Mouse (Mus musculus) right cerebral cortex, postnatal 4 days (tissue): ENCODE data around the gene Pnrc2.

Experiments used
- DNase-seq: peaks from one replicate; pipeline ENCODE4 v3.0.0-alpha.2; 2022

Gene Pnrc2

DNA sequence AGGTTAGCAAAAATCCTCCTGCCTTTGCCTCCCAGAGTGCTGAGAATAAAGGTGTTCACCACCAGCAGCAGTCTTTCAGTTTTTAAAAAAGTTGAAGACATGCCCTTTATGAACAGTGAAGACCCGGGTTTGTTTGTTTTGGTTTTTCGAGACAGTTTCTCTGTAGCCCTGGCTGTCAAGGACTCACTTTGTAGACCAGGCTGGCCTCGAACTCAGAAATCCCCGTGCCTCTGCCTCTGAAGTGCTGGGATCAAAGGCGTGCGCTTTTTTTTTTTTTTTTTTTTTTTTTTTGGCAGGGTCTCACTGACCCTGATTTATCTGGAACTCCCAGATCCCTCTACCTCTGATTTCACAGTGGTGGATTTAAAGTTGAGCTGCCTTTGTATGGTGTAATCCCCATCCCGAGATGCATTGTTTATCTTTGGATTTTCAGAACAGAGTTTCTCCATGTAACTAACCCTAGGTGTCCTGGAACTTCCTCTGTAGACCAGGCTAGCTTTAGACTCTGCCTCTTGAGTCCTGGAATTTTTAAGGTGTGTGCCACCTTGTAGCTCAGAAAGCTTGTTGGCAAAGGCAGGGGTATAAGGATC lies 16.0 kb downstream of the Pnrc2 start:
- DNase-seq = no peak

GRCm38 (mm10) chr4:135856223-135857091 lies 17.2 kb downstream of the Pnrc2 start:
- DNase-seq = peak; percentile 62

GRCm38 (mm10) chr4:135855536-135856222 lies 18.0 kb downstream of the Pnrc2 start, which contains the start of gene Srsf10:
TSS of gene Srsf10 (plus strand) at chr4:135855747.
- peak; percentile 96 for DNase-seq

- no peak for DNase-seq
Observed at GRCm38 (mm10) chr4:135855080-135855479, 18.6 kb downstream of the Pnrc2 start.

DNA sequence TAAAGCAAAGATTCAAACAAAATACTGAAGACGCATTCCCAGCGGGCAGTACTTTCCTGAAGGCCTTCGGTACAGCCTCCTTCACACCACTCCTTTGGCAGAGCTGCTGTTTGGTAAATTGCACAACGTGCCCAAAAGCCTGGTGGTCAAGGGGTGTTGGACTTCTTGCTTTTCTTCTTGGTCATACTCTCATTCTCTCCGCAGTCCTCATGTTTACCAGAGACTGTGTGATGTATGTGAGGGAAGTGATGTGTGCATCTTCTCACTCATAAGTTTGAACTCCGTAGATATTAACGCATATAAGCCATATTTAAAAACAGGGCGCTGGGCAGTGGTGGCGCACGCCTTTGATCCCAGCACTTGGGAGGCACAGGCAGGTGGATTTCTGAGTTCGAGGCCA lies 19.0 kb downstream of the Pnrc2 start:
- no peak for DNase-seq

DNA sequence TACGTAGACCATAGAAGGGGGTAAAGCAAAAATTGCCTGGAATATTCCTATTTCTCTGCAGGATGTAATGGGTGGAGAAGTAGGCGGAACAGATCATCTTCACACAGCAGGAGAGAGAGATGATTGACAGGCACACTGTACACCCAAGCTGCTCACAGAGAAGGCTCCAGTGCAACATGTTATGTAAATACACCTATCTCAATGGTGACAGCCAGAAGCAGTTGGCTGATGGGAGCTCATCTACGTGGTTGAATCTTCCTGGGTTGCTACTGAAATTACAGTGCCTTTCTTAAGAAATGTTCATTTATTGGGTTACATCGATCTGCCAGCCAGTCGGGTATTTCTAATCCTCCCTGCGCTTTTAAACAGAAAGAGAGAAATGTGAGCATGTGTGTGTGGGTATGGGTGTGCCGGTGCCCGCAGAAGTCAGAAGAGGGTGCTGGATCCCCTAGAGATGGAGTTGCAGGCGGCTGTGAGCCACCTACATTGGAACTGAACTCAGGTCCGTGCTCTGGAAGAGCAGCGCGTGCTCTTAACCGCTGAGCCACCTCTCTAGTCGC lies 19.6 kb downstream of the Pnrc2 start:
- DNase-seq = no peak

GRCm38 (mm10) chr4:135851942-135852341 lies 21.7 kb downstream of the Pnrc2 start:
- no peak for DNase-seq

DNA sequence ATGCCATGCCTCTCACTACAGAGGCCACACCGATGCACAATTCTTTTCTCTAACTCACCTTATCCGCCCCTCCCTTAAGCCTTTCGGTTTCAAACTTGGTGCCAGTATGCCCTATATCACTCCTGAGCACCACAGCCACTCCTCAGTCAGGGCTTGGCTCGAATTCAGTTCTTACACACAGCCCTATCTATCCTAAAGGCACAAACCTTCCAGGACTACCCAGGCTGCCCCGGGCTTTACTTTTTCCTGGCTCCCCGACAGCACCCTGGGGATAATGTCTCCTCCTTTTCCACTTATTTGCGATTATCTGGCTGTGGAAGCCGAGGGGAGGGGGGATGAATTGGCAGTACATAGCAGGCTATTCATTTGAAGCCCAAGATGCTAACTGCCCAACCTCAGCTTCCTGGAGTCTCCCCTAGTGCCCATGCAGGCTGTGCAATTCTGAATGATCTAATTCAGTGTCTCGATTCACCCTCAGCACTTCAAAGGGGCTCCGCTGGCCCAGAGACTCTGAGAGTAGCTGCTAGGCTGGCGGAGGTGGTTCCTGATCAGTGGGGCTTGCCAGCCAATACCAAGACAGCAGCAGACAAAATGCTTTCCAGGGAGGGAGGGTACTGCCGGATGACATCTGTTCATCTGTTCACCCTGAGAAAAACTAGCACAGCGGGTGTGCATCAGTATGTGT lies 23.1 kb downstream of the Pnrc2 start:
- peak; percentile 43 for DNase-seq

GRCm38 (mm10) chr4:135847581-135847980 lies 26.1 kb downstream of the Pnrc2 start:
- no peak for DNase-seq

DNA sequence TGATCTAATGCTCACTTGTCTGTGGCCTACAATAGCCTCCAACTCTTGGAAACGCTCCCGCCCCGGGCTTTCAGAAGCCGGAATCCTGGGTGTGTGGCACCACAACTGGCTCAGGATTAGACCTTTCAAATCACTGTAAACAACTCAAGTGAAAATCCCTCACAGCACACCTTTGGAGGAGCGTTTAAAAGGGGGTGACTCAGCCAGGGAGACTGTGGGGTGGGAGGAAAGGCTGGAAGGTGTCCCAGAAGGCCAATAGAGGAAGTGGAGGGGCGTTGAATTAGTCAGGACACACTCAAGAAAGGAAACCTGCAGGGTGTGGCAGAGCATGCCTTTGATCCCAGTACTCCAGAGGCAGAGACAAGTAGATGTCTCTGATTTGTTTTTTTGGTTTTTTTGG lies 29.2 kb downstream of the Pnrc2 start:
- no peak for DNase-seq

DNA sequence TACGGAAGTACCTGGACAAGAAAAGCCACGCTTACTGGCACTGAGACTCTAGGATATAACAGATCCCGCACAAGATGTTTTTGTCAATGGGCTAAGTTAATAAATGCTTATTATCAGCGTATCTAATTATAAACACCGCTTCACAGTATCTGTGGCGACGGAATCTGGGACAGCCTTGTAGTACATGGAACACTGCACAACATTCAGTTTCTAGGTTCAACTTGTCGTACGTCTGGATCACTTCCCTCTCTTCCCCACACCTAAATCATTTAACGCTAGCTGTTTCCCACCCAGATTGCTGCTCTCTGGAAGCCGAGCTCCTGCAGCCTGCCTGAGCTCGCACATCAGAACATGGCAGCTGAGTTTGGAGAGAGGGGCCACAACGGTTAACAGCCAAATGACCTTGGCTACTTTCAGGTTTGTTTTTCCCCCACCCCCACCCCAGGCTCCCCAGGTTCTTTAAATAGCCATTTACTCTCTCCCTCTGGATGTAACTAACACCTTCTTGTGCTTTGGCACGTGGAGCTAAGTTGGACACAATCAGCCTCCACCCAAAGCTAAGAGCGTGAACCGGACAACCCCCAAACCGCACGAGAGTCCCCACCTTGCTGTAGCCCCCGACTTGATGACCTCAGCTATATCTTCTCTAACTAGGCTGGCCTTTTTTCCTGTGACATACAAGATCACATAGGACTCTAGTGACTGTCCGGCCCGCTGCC lies 34.2 kb downstream of the Pnrc2 start:
- no peak for DNase-seq

DNA sequence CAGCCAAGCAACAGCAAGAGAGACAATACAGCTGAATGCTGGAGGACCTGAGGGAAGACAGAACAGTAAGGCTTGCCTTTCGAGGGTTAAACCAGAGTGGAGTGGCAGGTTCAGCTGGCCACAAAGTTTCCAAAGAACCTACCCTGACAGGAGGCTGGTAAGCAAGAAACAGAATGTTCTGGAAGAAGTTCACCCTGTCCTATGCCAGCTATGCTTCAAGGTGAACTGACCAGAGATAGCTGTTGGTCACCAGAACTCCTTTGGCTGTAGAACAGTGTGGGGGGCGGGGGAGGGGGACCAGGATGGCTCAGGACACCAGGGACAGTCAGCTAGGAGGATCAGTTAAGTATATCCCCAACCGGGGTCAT lies 34.7 kb downstream of the Pnrc2 start:
- DNase-seq = no peak

DNA sequence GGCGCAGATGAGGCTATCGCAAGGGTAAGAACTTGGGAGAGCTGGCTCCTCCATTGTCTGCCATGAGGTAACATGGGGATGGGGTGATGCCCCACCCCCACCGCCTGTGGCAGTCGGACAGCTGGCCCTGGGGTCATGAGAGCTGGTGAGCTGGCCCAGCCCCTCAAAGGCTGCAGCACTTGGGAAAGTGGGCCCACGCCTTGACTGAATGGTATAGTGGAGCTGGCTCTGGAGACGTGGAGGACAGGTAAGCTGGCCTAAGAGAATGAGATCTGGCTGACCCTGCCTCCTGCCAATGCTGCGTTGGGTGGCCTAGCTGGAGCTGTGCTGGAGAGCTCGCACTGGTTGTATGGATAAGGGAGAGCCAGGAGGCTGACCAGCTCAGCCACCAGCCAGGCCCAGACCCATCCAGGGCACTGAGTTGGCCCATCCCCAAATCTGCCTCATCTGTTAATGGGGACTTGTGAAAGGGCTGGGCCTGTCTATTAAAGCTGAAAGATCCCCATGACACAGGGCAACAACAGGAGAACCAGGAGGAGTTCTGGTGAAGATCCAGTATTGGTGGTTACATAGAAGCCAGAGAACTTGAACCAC lies 39.4 kb downstream of the Pnrc2 start:
- DNase-seq = no peak

DNA sequence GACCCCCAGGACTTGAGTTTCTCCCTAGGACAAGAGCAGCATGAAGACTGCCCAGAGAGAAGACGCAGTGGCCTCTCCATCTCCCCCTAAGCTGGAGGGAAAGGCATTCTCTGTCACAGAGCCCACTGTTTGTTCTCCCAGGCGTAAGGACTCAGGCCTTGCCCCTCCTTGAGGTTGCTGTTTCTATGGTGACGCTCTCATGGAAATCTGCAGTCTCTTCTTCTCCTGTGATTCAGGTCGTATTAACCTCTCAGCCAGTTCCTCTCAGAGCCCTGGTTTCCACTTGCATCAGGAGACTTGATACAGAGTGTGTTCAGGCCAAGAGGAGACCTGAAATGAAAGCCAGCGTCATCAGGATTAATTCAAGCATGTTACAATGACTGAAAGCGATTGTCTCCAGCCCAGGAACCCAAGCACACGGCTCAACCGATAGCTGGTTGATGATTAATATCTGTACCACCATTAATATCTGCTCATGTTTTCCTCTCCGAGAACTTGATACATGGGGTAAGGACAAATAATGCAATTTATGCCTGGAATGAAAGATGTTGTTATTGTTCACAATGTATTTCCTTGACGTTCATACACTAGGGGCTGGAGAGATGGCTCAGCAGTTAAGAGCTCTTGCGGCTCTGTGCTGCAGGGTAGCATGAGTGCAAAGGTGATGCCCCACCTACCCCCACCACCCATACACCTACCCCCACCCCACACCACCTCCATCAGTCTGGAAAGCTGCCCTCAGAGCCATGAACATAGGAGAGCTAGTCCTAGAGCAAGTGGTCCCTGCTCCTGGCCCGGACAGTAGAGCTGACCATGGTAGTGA lies 40.1 kb downstream of the Pnrc2 start:
- DNase-seq = no peak

DNA sequence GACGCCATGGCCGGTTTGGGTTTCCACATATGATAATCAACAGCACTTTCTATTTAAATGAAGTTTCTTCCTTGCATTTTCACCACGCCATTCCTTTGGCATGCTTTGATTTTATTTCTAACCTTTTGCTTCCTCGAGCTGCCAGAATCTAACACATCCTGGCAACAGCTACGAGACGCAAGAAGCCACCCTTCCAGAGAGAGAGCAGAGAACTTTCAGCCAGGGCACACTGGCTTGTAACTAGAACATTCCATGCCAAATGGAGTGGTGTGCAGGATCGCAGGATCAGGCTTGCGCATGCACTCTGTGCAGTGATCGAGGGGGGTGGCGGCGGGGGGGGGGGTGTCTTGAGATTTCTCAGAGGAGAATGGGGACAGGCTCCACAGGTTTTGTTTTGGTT lies 41.6 kb downstream of the Pnrc2 start:
- DNase-seq = no peak

- peak; percentile 70 for DNase-seq
Observed at GRCm38 (mm10) chr4:135828491-135828890, 45.2 kb downstream of the Pnrc2 start.

DNA sequence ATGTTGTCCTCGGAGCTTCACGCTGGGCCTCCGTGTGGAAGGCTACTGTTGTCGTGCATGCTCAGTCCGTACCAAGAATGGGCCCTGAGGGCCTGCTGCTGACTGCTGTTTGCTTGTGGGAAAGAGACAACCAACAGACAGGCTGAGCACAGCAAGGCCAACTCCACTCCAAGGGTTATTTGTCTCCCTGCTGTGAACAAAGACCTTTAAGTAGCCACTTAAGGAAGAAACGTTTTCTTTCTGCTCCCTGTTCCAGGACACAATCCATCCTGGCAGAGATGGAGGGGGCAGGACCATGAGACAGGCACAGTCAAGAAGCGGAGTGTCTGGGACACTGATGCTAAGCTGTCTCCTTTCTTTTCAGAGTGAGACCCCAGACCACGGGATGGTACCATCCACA lies 49.4 kb downstream of the Pnrc2 start:
- no peak for DNase-seq

DNA sequence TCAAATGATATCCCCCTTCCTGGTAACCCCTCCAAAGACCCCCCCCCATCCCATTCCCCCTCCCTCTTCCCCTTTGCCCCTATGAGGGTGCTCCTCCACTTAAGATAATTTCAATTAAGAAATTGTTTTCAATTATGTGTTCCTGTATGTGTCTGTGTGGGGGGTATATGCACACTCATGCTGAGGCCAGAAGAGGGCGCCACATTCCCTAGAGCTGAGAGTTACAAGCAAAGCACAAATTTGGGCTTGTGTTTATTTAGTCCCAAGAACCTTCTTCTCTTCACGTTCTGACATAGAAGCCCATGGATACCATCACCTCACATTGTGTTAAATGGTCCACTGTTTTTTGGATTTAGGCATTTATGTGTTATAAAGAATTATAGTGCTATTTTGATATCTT lies 50.4 kb downstream of the Pnrc2 start:
- DNase-seq = peak; percentile 67

GRCm38 (mm10) chr4:135821772-135822171 lies 51.9 kb downstream of the Pnrc2 start:
- no peak for DNase-seq
